Mouse (Mus musculus) adrenal gland, postnatal 14 days (tissue): ENCODE results near the gene Ercc6l2. TPM values are rescaled to one million over a fixed set of nuclear protein-coding genes. Genes with fewer than 3 reads are reported as not detected.

Experiments used
- DNase-seq: peaks from one replicate; pipeline ENCODE4 v3.0.0; 2021; ENCODE audit warnings: mixed read lengths
- total RNA-seq: library from RNA; stranded (reverse); gene quantifications from 2 replicates; pipeline ENCODE4 v1.2.3, GENCODE M21; 2021

Gene Ercc6l2
- total RNA-seq, 1 experiment from 2014 or later = 23.1 TPM

DNA sequence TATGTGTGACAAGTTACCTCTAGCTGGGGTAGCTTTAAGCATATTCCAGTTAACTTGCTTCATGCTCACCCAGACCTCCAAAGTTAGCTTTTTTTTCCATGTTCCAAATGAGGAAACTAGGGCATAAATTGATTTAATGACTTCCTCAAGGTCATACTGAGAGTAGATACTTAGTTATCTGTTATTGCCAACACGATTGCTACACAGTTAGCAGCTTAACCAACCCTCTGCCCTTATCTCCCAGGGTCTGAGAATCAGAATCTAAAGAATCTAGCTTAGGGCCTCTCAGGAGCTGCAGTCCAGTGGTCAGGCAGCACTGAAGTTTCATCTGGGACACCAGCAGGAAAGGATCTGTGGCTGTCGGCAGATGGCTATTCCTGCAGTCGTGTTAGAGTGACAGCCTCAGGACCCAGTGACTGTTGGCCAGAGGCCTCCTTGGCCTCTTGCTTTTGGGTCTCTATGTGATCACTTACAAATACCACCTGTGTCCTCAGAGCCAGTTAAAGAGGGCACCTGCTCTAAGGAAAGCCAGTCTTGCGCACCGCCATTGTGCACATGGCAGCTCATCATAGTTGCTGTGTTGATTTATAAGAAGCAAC lies 115.0 kb downstream of the Ercc6l2 start:
- DNase-seq = no peak

DNA sequence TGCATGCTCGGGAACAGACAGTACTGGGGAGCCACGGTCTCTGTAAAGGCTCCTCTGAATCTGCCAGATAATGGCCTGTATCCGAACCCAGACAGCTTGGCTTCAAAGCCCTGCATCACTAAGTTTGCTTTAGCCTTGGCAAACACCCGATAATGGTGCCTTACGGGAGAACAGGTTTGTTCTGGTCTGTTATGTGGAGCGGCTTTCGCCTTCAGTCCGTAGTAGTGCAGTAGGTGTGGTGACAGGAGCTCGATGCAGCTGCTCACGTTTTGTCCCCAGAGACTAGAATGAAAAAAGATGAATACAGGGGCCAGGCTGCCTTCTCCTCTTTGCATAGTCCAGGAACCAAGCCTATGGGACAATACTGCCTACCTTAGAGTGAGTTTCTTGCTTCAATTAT lies 115.5 kb downstream of the Ercc6l2 start:
- no peak for DNase-seq

DNA sequence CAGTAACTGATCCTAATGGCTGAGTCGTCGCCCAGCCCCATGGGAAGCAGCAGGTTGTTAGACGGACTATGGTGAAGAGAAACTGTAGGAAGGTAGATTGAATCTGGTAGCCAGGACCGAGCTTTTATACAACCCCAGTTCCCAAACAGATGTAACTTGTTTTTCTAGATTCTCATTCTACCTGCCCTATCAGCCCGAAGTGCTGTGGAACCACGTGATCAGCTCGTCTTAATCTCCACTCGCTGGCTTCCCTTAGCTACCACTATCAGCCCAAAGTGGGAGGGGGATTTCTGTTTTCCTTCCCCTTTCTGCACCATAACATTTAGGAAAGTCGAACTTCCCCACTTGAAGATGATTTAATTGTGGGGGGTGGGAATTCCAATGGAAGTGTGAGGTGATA lies 121.3 kb downstream of the Ercc6l2 start:
- DNase-seq = no peak

DNA sequence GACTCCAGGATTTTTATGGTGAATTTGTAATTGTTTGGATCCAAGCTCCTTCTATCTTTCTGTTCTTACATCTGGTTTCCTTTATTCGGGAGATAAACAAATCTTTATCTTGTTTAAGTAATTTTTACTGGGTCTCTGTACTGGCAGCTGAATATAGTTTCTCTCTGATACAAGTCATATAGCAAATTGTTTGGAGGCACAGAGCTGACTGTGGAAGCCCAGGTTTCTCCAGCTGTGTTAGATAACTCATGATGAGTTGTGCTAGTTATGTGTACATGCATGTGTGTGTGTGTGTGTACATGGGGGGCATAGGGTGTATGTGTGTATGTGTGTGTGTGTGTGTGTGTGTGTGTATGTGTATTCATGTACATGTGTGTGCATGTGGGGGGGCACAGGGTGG lies 125.2 kb downstream of the Ercc6l2 start:
- DNase-seq = no peak

DNA sequence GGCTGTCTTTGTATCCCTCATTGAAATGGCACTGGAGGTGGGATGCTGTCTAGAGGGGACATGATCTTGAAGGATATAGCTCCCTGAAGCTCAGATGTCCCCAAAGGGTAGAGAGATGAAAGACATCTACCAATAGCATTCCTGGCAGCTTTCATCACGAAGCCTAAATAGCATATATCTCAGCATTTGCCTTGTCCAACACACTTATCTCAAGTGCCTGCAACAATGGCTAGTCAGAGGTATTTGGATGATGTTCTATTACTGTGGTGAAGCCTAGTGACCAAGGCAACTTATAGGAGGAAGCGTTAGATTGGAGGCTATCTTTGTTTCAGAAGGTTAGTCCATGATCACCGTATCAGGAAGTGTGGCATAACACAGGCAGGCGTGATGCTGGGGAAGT lies 126.1 kb downstream of the Ercc6l2 start:
- DNase-seq = no peak

DNA sequence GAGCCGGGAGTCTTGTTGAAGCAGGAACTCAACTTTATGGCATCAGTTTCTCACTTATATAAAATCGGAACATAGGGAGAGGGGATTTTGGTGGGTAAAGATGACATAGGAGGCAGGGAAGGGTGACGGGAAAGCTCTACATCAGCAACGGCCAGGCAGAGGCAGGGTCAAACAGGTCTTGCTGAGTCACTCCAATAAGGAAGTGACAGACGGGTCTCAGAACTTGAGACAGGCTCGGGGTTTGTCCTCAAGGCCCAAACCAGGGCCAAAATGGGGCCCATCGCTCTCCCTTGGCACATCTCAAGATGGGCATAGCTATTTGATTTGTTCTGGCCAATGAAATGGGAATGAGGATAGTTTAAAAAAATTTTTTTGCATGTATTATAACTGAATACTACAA lies 128.6 kb downstream of the Ercc6l2 start:
- no peak for DNase-seq

DNA sequence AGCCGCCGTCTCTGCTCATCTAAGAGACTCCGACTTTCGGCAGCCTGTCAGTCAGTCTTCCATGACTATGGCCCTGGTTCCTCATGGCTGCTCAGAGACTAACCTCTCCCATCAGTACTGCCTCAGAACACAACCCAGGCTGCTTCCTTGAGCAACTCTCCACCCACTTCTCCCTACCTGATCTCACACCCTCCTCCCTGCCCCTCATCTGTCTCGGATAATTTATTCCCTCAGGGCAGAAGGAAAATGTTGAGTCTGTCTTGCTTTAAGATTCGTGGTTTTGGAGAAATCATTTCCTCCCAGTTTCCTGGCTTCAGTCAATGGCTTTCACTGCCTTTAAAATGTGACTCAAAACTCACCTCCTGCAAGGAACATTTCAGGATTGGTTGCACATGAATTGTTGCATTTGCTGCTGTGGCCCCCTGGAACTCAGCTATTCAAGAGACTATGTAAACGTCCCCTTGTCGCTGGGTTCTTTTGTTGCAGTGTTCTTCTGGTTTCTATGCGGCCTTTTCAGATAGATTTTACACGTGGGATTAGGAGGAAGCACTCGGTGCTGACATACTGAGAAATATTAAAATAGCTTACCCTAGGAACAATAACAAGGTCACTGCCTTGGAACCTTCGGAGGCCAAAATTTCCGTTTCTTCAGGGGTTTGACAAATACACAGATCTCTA lies 129.4 kb downstream of the Ercc6l2 start:
- no peak for DNase-seq

Other genes starting within 250 kb of the Ercc6l2 start
- gene Ptch1, start 241.6 kb upstream of the Ercc6l2 start, total RNA-seq = 38.6 and 39.5 TPM in 2 replicates